Mouse (Mus musculus): Measurements from ENCODE around the gene Mtmr10. TPM values are rescaled to one million over a fixed set of nuclear protein-coding genes. Genes with fewer than 3 reads are reported as not detected.

Mtmr10 gene
- total RNA-seq, 1 experiment: 9.7 TPM

DNA sequence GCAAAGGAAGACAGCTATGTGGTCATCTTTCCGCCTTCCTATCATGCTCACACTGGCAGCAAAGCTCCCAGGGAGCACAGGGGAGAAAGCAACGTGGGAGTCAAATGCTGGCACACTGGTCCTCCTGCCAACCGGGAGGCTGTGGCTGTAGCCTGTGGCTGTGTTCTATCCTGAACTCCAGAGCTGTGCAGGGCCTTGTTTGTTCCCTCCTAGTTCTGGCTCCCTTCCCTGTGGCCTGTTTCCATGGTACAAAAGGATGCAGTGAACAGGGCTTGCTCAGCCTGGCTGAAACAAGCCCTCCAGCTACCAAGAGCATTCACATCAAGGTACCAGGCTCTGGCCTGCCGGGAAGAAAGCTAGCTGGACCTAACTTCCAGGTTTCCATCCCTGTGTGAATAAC lies 63.6 kb downstream of the Mtmr10 start:
- H3K9ac ChIP-seq (ENCODE audit: insufficient read depth, low read depth, low read length, poor library complexity, severe bottlenecking): no peak overlapping the region

GRCm38 (mm10) chr7:64354206-64354605 lies 66.8 kb downstream of the Mtmr10 start:
- in situ Hi-C loops (cut with MboI; ENCODE audit: low sequenced_read_pairs in 2 of 2, unreplicated experiment in 2 of 2): no loop called here
- TF ChIP-seq MAFK (IDR thresholded peaks at IDR 0.05; ENCODE audit: insufficient read depth, low read depth, low read length): no peak
- TF ChIP-seq ZNF384 (IDR thresholded peaks at IDR 0.05; ENCODE audit: low read depth, low read length): no peak
- no peak for TF ChIP-seq ZC3H11A (IDR thresholded peaks at IDR 0.05; ENCODE audit: borderline replicate concordance, low read depth, low read length)
- TF ChIP-seq CHD2 (IDR thresholded peaks at IDR 0.05; ENCODE audit: low read depth, low read length): no peak
- no peak overlapping the region for H3K27ac ChIP-seq (ENCODE audit: insufficient read depth, low read depth, low read length, poor library complexity, severe bottlenecking)
- no peak overlapping the region for H3K9ac ChIP-seq (ENCODE audit: insufficient read depth, low read depth, low read length, poor library complexity, severe bottlenecking)
- DNase-seq (ENCODE audit: low read depth, low spot score): no peak
- no peaks in the 10 kb centered on the region for H3K4me1 ChIP-seq (ENCODE audit: control insufficient read depth in 2 of 2, insufficient read depth in 2 of 2, low read length in 2 of 2, poor library complexity in 1 of 2)
- peaks cover 12% of the 10 kb centered on the region for H3K36me3 ChIP-seq (ENCODE audit: control insufficient read depth, insufficient read depth, low read length, poor library complexity, severe bottlenecking)
- H3K4me3 ChIP-seq (ENCODE audit: insufficient read depth in 1 of 2, low read depth in 1 of 2, low read length in 2 of 2, poor library complexity in 1 of 2, severe bottlenecking in 1 of 2): no peak overlapping the region
- H3K9me3 ChIP-seq (ENCODE audit: control insufficient read depth, insufficient read depth, low read depth, low read length): no peaks in the 10 kb centered on the region

More for the DNA sequence above, 63.6 kb downstream of the Mtmr10 start:
- Histone ChIP-seq H3K27ac (ENCODE audit: insufficient read depth, low read depth, low read length, poor library complexity, severe bottlenecking) (no peak overlapping the region), H3K9me3 (ENCODE audit: control insufficient read depth, insufficient read depth, low read depth, low read length) (no peaks in the 10 kb centered on the region), H3K4me3 (ENCODE audit: insufficient read depth in 1 of 2, low read depth in 1 of 2, low read length in 2 of 2, poor library complexity in 1 of 2, severe bottlenecking in 1 of 2) (no peak overlapping the region), H3K4me1 (ENCODE audit: control insufficient read depth in 2 of 2, insufficient read depth in 2 of 2, low read length in 2 of 2, poor library complexity in 1 of 2) (no peaks in the 10 kb centered on the region), H3K36me3 (ENCODE audit: control insufficient read depth, insufficient read depth, low read length, poor library complexity, severe bottlenecking) (peaks cover 14% of the 10 kb centered on the region)
- no peak for DNase-seq (ENCODE audit: low read depth, low spot score)
- in situ Hi-C loops (cut with MboI; ENCODE audit: low sequenced_read_pairs in 2 of 2, unreplicated experiment in 2 of 2): no loop called here
- TF ChIP-seq CHD2 (IDR thresholded peaks at IDR 0.05; ENCODE audit: low read depth, low read length): no peak
- TF ChIP-seq ZC3H11A (IDR thresholded peaks at IDR 0.05; ENCODE audit: borderline replicate concordance, low read depth, low read length): no peak
- TF ChIP-seq MAFK (IDR thresholded peaks at IDR 0.05; ENCODE audit: insufficient read depth, low read depth, low read length): no peak
- TF ChIP-seq HCFC1 (IDR thresholded peaks at IDR 0.05; ENCODE audit: borderline replicate concordance, insufficient read depth, low read length): no peak
- no peak for TF ChIP-seq ZNF384 (IDR thresholded peaks at IDR 0.05; ENCODE audit: low read depth, low read length)

DNA sequence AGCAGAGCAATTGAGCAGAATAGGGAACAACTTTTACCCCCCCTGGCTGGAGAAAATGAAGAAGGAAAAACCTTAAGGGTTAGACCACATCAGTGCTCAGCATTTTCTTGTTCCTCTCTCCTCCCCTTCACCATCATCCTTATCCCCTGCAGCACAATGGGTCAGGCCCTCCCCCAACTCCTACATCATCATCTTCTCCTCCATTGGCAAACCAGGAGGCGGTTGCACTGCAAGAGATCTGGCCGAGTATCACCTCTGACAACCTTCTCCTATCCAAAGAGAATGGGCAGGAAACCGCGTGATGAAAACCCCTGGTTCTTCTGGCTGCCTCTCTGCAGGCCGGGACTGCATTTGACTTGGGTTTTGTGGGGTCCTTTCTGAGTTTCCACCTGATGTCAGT lies 69.2 kb downstream of the Mtmr10 start:
- H3K27ac ChIP-seq (ENCODE audit: insufficient read depth, low read depth, low read length, poor library complexity, severe bottlenecking): no peak overlapping the region
- no peak overlapping the region for H3K9ac ChIP-seq (ENCODE audit: insufficient read depth, low read depth, low read length, poor library complexity, severe bottlenecking)
- peaks cover 11% of the 10 kb centered on the region for H3K36me3 ChIP-seq (ENCODE audit: control insufficient read depth, insufficient read depth, low read length, poor library complexity, severe bottlenecking)
- no peaks in the 10 kb centered on the region for H3K9me3 ChIP-seq (ENCODE audit: control insufficient read depth, insufficient read depth, low read depth, low read length)
- TF ChIP-seq HCFC1 (IDR thresholded peaks at IDR 0.05; ENCODE audit: borderline replicate concordance, insufficient read depth, low read length) (no peak), CHD2 (IDR thresholded peaks at IDR 0.05; ENCODE audit: low read depth, low read length) (no peak), ZNF384 (IDR thresholded peaks at IDR 0.05; ENCODE audit: low read depth, low read length) (no peak), MAFK (IDR thresholded peaks at IDR 0.05; ENCODE audit: insufficient read depth, low read depth, low read length) (no peak), ZC3H11A (IDR thresholded peaks at IDR 0.05; ENCODE audit: borderline replicate concordance, low read depth, low read length) (no peak)
- in situ Hi-C loops (cut with MboI; ENCODE audit: low sequenced_read_pairs in 2 of 2, unreplicated experiment in 2 of 2): no loop called here
- H3K4me1 ChIP-seq (ENCODE audit: control insufficient read depth in 2 of 2, insufficient read depth in 2 of 2, low read length in 2 of 2, poor library complexity in 1 of 2): no peaks in the 10 kb centered on the region
- H3K4me3 ChIP-seq (ENCODE audit: insufficient read depth in 1 of 2, low read depth in 1 of 2, low read length in 2 of 2, poor library complexity in 1 of 2, severe bottlenecking in 1 of 2): no peak overlapping the region
- DNase-seq (ENCODE audit: low read depth, low spot score): no peak

- Histone ChIP-seq H3K4me1 (ENCODE audit: control insufficient read depth in 2 of 2, insufficient read depth in 2 of 2, low read length in 2 of 2, poor library complexity in 1 of 2) (no peaks in the 10 kb centered on the region), H3K36me3 (ENCODE audit: control insufficient read depth, insufficient read depth, low read length, poor library complexity, severe bottlenecking) (peaks cover 11% of the 10 kb centered on the region), H3K9ac (ENCODE audit: insufficient read depth, low read depth, low read length, poor library complexity, severe bottlenecking) (no peak overlapping the region), H3K27ac (ENCODE audit: insufficient read depth, low read depth, low read length, poor library complexity, severe bottlenecking) (no peak overlapping the region), H3K4me3 (ENCODE audit: insufficient read depth in 1 of 2, low read depth in 1 of 2, low read length in 2 of 2, poor library complexity in 1 of 2, severe bottlenecking in 1 of 2) (no peak overlapping the region), H3K9me3 (ENCODE audit: control insufficient read depth, insufficient read depth, low read depth, low read length) (no peaks in the 10 kb centered on the region)
- in situ Hi-C loops (cut with MboI; ENCODE audit: low sequenced_read_pairs in 2 of 2, unreplicated experiment in 2 of 2): no loop called here
- DNase-seq (ENCODE audit: low read depth, low spot score): no peak
- TF ChIP-seq HCFC1 (IDR thresholded peaks at IDR 0.05; ENCODE audit: borderline replicate concordance, insufficient read depth, low read length): no peak
- TF ChIP-seq ZNF384 (IDR thresholded peaks at IDR 0.05; ENCODE audit: low read depth, low read length): no peak
- no peak for TF ChIP-seq CHD2 (IDR thresholded peaks at IDR 0.05; ENCODE audit: low read depth, low read length)
Measured at GRCm38 (mm10) chr7:64357405-64357804, 70.0 kb downstream of the Mtmr10 start.

DNA sequence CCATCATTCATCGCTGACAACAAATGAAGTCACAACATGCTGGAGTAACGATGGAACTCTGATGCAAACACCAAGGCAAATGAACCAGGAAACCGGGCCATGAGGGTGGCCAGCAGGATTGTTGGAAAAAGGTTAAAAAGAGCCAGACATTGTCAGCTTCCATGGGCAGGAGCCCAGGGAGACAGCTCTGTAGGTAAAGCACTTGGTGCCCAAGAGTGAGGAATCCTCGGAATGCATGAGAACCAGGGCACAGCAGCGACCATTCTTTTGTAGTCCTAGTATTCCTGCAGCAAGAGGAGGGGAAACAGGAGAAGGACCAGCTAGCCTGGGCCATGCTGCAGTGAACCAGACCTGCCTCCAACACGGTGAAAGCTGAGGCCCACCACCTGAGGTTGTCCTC lies 71.2 kb downstream of the Mtmr10 start:
- H3K9ac ChIP-seq (ENCODE audit: insufficient read depth, low read depth, low read length, poor library complexity, severe bottlenecking): no peak overlapping the region
- TF ChIP-seq CHD2 (IDR thresholded peaks at IDR 0.05; ENCODE audit: low read depth, low read length) (no peak), HCFC1 (IDR thresholded peaks at IDR 0.05; ENCODE audit: borderline replicate concordance, insufficient read depth, low read length) (no peak), ZNF384 (IDR thresholded peaks at IDR 0.05; ENCODE audit: low read depth, low read length) (no peak), MAFK (IDR thresholded peaks at IDR 0.05; ENCODE audit: insufficient read depth, low read depth, low read length) (no peak), ZC3H11A (IDR thresholded peaks at IDR 0.05; ENCODE audit: borderline replicate concordance, low read depth, low read length) (no peak)
- H3K9me3 ChIP-seq (ENCODE audit: control insufficient read depth, insufficient read depth, low read depth, low read length): no peaks in the 10 kb centered on the region
- in situ Hi-C loops (cut with MboI; ENCODE audit: low sequenced_read_pairs in 2 of 2, unreplicated experiment in 2 of 2): no loop called here
- peaks cover 7% of the 10 kb centered on the region for H3K36me3 ChIP-seq (ENCODE audit: control insufficient read depth, insufficient read depth, low read length, poor library complexity, severe bottlenecking)
- no peak overlapping the region for H3K4me3 ChIP-seq (ENCODE audit: insufficient read depth in 1 of 2, low read depth in 1 of 2, low read length in 2 of 2, poor library complexity in 1 of 2, severe bottlenecking in 1 of 2)
- H3K4me1 ChIP-seq (ENCODE audit: control insufficient read depth in 2 of 2, insufficient read depth in 2 of 2, low read length in 2 of 2, poor library complexity in 1 of 2): no peaks in the 10 kb centered on the region
- no peak for DNase-seq (ENCODE audit: low read depth, low spot score)
- no peak overlapping the region for H3K27ac ChIP-seq (ENCODE audit: insufficient read depth, low read depth, low read length, poor library complexity, severe bottlenecking)

Data from ES-E14 (cell line).